ENCODE assay signal across 10 mouse cellular contexts in genomic region chr13:51315008-51315778, GRCm38 (mm10).
DNase-seq lines count a peak whose midpoint lies in the region; ATAC-seq and TF ChIP-seq lines count a peak whose summit lies in the region.
"Had no signal": no experiment of that assay in that cellular context is flagged by ENCODE, and none has a peak within 500 bp of the region (broad histone marks: within the 10 kb centered on the region; RNA-seq: fewer than 3 reads in every experiment).

No protein-coding gene starts in this region.

- H3K79me2 ChIP-seq in myocyte (ENCODE audit: control insufficient read depth, insufficient read depth): no peaks in the 10 kb centered on the region

- peaks cover 69% of the 10 kb centered on the region for H3K4me1 ChIP-seq in embryonic facial prominence, embryonic 13.5 days
- H3K4me1 ChIP-seq in hindbrain, embryonic 12.5 days: peaks cover 46% of the 10 kb centered on the region

- 0 out of 2 replicates have a peak overlapping the region, but pooled peaks have one; percentile 16 for H3K9ac ChIP-seq in embryonic facial prominence, embryonic 13.5 days
- H3K9ac ChIP-seq in hindbrain, embryonic 12.5 days: no peak overlapping the region; the same call in 1 of the 2 replicates

- H3K4me2 ChIP-seq in embryonic facial prominence, embryonic 13.5 days: peak overlapping the region; percentile 35
- H3K4me2 ChIP-seq in hindbrain, embryonic 12.5 days (replicated peaks): peak overlapping the region; percentile 24
- H3K4me2 ChIP-seq in myocyte (ENCODE audit: low read depth): peak overlapping the region; percentile 88

- no peak for DNase-seq in layer of hippocampus, adult 2 months (ENCODE audit: low spot score in 2 of 2)
- no peak for DNase-seq in layer of hippocampus, adult 18-20 months (ENCODE audit: low spot score in 2 of 2)
- no peak for DNase-seq in layer of hippocampus, postnatal 14 days (ENCODE audit: low spot score in 2 of 2)
- no peak for DNase-seq in adrenal gland, adult 18-20 months (ENCODE audit: low spot score in 2 of 2)
- DNase-seq in kidney, postnatal 25 days: no peak

- H3K4me3 ChIP-seq in layer of hippocampus, adult 2 months: no peak overlapping the region
- no peak overlapping the region for H3K4me3 ChIP-seq in embryonic facial prominence, embryonic 13.5 days
- H3K4me3 ChIP-seq in hindbrain, embryonic 12.5 days: no peak overlapping the region
- no peak overlapping the region for H3K4me3 ChIP-seq in myocyte

- TF ChIP-seq POLR2A in myocyte (IDR thresholded peaks at IDR 0.05; ENCODE audit: insufficient read length, low read depth): no peak

- 28% methylated on average over 10 of the region's 10 CpGs for WGBS in embryonic facial prominence, embryonic 13.5 days
- 48% methylated on average over 10 of the region's 10 CpGs for WGBS in hindbrain, embryonic 12.5 days

- no peaks in the 10 kb centered on the region for H3K9me3 ChIP-seq in embryonic facial prominence, embryonic 13.5 days
- no peaks in the 10 kb centered on the region for H3K9me3 ChIP-seq in hindbrain, embryonic 12.5 days (replicated peaks)

- H3K36me3 ChIP-seq in embryonic facial prominence, embryonic 13.5 days: no peaks in the 10 kb centered on the region
- no peaks in the 10 kb centered on the region for H3K36me3 ChIP-seq in hindbrain, embryonic 12.5 days
- no peaks in the 10 kb centered on the region for H3K36me3 ChIP-seq in myocyte (ENCODE audit: control insufficient read depth, insufficient read depth)

- no peak overlapping the region for H3ac ChIP-seq in myocyte (ENCODE audit: control insufficient read depth, insufficient read length)

- ATAC-seq in embryonic facial prominence, embryonic 13.5 days (ENCODE audit: insufficient number of reproducible peaks, insufficient read depth, low FRiP score, low TSS enrichment, low read depth): no peak
- peak; percentile 37; the same call in 1 of the 2 replicates for ATAC-seq in hindbrain, embryonic 12.5 days (ENCODE audit: low FRiP score)

- TF ChIP-seq CTCF in layer of hippocampus, adult 2 months (conservative IDR thresholded peaks at IDR 0.05): no peak

- H3K27me3 ChIP-seq in embryonic facial prominence, embryonic 13.5 days: no peaks in the 10 kb centered on the region
- H3K27me3 ChIP-seq in hindbrain, embryonic 12.5 days: no peaks in the 10 kb centered on the region
- no peaks in the 10 kb centered on the region for H3K27me3 ChIP-seq in myocyte (ENCODE audit: control insufficient read depth, insufficient read depth, insufficient read length)
- H3K27me3 ChIP-seq: Patski had no signal

- peak overlapping the region; percentile 46; the same call in 1 of the 2 replicates for H3K27ac ChIP-seq in layer of hippocampus, adult 2 months
- H3K27ac ChIP-seq in embryonic facial prominence, embryonic 13.5 days: peak overlapping the region; percentile 95
- H3K27ac ChIP-seq in hindbrain, embryonic 12.5 days: peak overlapping the region; percentile 90
- H3K27ac ChIP-seq: macrophage had no signal

TF ChIP-seq in myocyte, 11 proteins besides CTCF, POLR2A, EP300 and RAD21:
- TF ChIP-seq E2F4 (IDR thresholded peaks at IDR 0.05; ENCODE audit: insufficient read depth): no peak
- TF ChIP-seq MYOG (IDR thresholded peaks at IDR 0.05; ENCODE audit: control insufficient read depth in 1 of 3, insufficient read depth in 1 of 3, insufficient read length in 2 of 3, low read depth in 2 of 3): no peak
- no peak for TF ChIP-seq TCF3 (IDR thresholded peaks at IDR 0.05; ENCODE audit: insufficient read length, low read depth)
- TF ChIP-seq USF1 (IDR thresholded peaks at IDR 0.05; ENCODE audit: low read depth): no peak
- no peak for TF ChIP-seq SRF (IDR thresholded peaks at IDR 0.05; ENCODE audit: control insufficient read depth, insufficient read length, low read depth)
- no peak for TF ChIP-seq POLR2AphosphoS2 (IDR thresholded peaks at IDR 0.05; ENCODE audit: insufficient read length, low read depth)
- TF ChIP-seq TCF12 (IDR thresholded peaks at IDR 0.05; ENCODE audit: insufficient read depth, poor library complexity, severe bottlenecking): no peak
- no peak for TF ChIP-seq REST (IDR thresholded peaks at IDR 0.05; ENCODE audit: insufficient read depth, insufficient read length)
- no peak for TF ChIP-seq MAX (IDR thresholded peaks at IDR 0.05; ENCODE audit: low read depth)
- no peak for TF ChIP-seq CEBPB (IDR thresholded peaks at IDR 0.05; ENCODE audit: insufficient read depth, poor library complexity, severe bottlenecking)
- TF ChIP-seq MYOD1 (IDR thresholded peaks at IDR 0.05; ENCODE audit: control insufficient read depth in 1 of 3, insufficient read length in 2 of 3, low read depth in 2 of 3): no peak
TF ChIP-seq in myocyte: peak in this region for 0.

Comparison
In these comparisons a context has a peak if more than half of its experiments do, and no peak if none do; other contexts are left out.
1. H3K4me2 ChIP-seq: peak in every context shown above with its lines; median percentile 88 in myocyte; 35 in embryonic facial prominence, embryonic 13.5 days; 24 in hindbrain, embryonic 12.5 days.